Mouse (Mus musculus): Measurements from ENCODE around the gene Tdrd7. TPM values are rescaled to one million over a fixed set of nuclear protein-coding genes. Genes with fewer than 3 reads are reported as not detected.

Tdrd7 gene
- 36.4 TPM for polyA plus RNA-seq (2015; fragmentation: Illumina TruSeq; extraction: RNeasy Lipid Tissue Mini Kit (QIAGEN cat#74804); ENCODE audit: insufficient read depth, low replicate concordance)

GRCm38 (mm10) chr4:45964771-45965439 is at the start of gene Tdrd7:
Gene Tdrd7, plus strand, starts transcription at chr4:45965334.

DNA sequence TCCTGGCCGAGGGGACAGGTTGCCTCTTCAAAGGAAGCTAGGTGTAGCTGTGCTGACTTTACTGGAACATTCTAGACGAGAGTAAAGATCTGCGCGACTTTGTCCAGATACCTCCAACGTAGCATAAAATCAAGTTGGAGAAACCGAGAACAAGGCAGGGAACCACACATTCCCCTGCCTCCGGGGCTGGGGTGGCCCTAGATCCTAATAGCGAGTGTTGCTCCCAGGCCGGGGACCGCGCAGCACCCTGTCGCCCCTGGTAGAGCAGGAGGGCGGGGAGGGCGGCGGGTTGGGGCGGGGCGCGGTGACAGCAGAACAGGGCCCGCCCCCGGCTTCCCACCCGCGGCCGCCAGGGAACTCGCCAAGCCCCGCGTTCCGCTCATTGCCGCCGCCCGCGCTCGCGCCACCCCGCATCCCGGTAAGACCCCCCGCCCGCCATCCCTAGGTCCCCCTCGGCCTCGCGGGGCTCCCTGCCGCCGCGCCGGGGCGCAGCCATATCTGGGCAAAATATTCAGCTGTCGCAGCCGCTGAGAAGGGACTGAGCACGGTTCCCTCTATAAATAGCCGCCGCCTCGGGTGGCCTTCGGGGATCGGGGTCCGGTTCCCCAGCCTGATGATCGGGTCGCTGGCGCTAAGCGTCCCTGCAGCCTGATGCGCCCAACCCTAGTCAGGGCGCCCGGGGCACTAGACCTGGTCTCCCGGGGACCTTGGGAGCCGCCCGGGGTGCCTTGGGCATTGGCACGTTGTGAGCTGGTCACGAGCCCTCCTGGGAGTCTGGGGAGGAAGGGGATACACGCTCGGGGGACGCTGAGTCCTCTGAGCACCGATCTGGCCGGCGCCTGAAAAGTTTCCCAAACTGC is 74.0 kb downstream of the Tdrd7 start, which contains the start of gene Tmod1:
TSS of gene Tmod1 (plus strand) at position 44 of the 860 bp plus-strand sequence.

Other genes with a start within 250 kb of the Tdrd7 start
- 3.8 TPM for gene Aldh1b1, start 166.3 kb upstream of the Tdrd7 start, polyA plus RNA-seq (2015; fragmentation: Illumina TruSeq; extraction: RNeasy Lipid Tissue Mini Kit (QIAGEN cat#74804); ENCODE audit: insufficient read depth, low replicate concordance)
- gene Igfbpl1, start 138.4 kb upstream of the Tdrd7 start, polyA plus RNA-seq (2015; fragmentation: Illumina TruSeq; extraction: RNeasy Lipid Tissue Mini Kit (QIAGEN cat#74804); ENCODE audit: insufficient read depth, low replicate concordance): not detected
- gene Stra6l, start 116.7 kb upstream of the Tdrd7 start, polyA plus RNA-seq (2015; fragmentation: Illumina TruSeq; extraction: RNeasy Lipid Tissue Mini Kit (QIAGEN cat#74804); ENCODE audit: insufficient read depth, low replicate concordance): 14.8 TPM
- 0.41 TPM for gene Ccdc180, start 75.0 kb upstream of the Tdrd7 start, polyA plus RNA-seq (2015; fragmentation: Illumina TruSeq; extraction: RNeasy Lipid Tissue Mini Kit (QIAGEN cat#74804); ENCODE audit: insufficient read depth, low replicate concordance)
- gene Tmod1, start 73.6 kb downstream of the Tdrd7 start, polyA plus RNA-seq (2015; fragmentation: Illumina TruSeq; extraction: RNeasy Lipid Tissue Mini Kit (QIAGEN cat#74804); ENCODE audit: insufficient read depth, low replicate concordance): 5.1 TPM
- 61.0 TPM for gene Ncbp1, start 173.3 kb downstream of the Tdrd7 start, polyA plus RNA-seq (2015; fragmentation: Illumina TruSeq; extraction: RNeasy Lipid Tissue Mini Kit (QIAGEN cat#74804); ENCODE audit: insufficient read depth, low replicate concordance)
- 34.3 TPM for gene Tstd2, start 173.4 kb downstream of the Tdrd7 start, polyA plus RNA-seq (2015; fragmentation: Illumina TruSeq; extraction: RNeasy Lipid Tissue Mini Kit (QIAGEN cat#74804); ENCODE audit: insufficient read depth, low replicate concordance)
- gene Xpa, start 231.0 kb downstream of the Tdrd7 start, polyA plus RNA-seq (2015; fragmentation: Illumina TruSeq; extraction: RNeasy Lipid Tissue Mini Kit (QIAGEN cat#74804); ENCODE audit: insufficient read depth, low replicate concordance): 43.4 TPM